Mouse (Mus musculus) common myeloid progenitor, adult 5-6 weeks (primary cell): ENCODE measurements around the gene Alkbh3. TPM values are rescaled to one million over a fixed set of nuclear protein-coding genes. Genes with fewer than 3 reads are reported as not detected.

Source experiments
- ATAC-seq: replicated peaks from 2 replicates; pipeline ENCODE4 v1.8.0; 2016; ENCODE audit warnings: low read depth, mild to moderate bottlenecking, moderate TSS enrichment, inconsistent platforms; ENCODE audit not compliant: poor library complexity, severe bottlenecking
- total RNA-seq: library from RNA; stranded (forward); fragments of 200-1000, 187-1606 nt; gene quantifications from 2 replicates; pipeline ENCODE4 v1.2.3, GENCODE M21; 2017

Alkbh3 gene
- 25.7 and 32.3 TPM in 2 replicates for total RNA-seq

- peak; percentile 100 for ATAC-seq
Measured at GRCm38 (mm10) chr2:94010335-94011291, at the start of gene Alkbh3. Gene Alkbh3 (minus strand): TSS chr2:94010807.

GRCm38 (mm10) chr2:94059459-94059858 lies 48.9 kb upstream of the Alkbh3 start:
- no peak for ATAC-seq

GRCm38 (mm10) chr2:94054813-94055212 lies 44.2 kb upstream of the Alkbh3 start:
- ATAC-seq = peak; percentile 94

GRCm38 (mm10) chr2:94051952-94052351 lies 41.3 kb upstream of the Alkbh3 start:
- no peak for ATAC-seq

GRCm38 (mm10) chr2:94050901-94051300 lies 40.3 kb upstream of the Alkbh3 start:
- ATAC-seq = no peak

GRCm38 (mm10) chr2:94049471-94050176 lies 39.0 kb upstream of the Alkbh3 start:
- no peak for ATAC-seq

- ATAC-seq = no peak
Measured at GRCm38 (mm10) chr2:94048733-94049470, 38.3 kb upstream of the Alkbh3 start.

- no peak for ATAC-seq
Measured at GRCm38 (mm10) chr2:94048271-94048670, 37.7 kb upstream of the Alkbh3 start.

- no peak for ATAC-seq
Measured at GRCm38 (mm10) chr2:94045411-94046090, 34.9 kb upstream of the Alkbh3 start.

GRCm38 (mm10) chr2:94044174-94044573 lies 33.6 kb upstream of the Alkbh3 start:
- ATAC-seq = no peak

- ATAC-seq = no peak
Measured at GRCm38 (mm10) chr2:94043662-94044061, 33.1 kb upstream of the Alkbh3 start.

GRCm38 (mm10) chr2:94042461-94042860 lies 31.9 kb upstream of the Alkbh3 start:
- ATAC-seq = no peak

- no peak for ATAC-seq
Measured at GRCm38 (mm10) chr2:94040391-94041125, 30.0 kb upstream of the Alkbh3 start.

GRCm38 (mm10) chr2:94035428-94036331 lies 25.1 kb upstream of the Alkbh3 start:
- peak; percentile 87 for ATAC-seq

GRCm38 (mm10) chr2:94030602-94031001 lies 20.0 kb upstream of the Alkbh3 start:
- ATAC-seq = no peak

GRCm38 (mm10) chr2:94024637-94025036 lies 14.0 kb upstream of the Alkbh3 start:
- ATAC-seq = peak; percentile 66; the same call in 1 of the 2 replicates

GRCm38 (mm10) chr2:94002331-94002730 lies 8.3 kb downstream of the Alkbh3 start:
- ATAC-seq = peak; percentile 78

GRCm38 (mm10) chr2:94001918-94002317 lies 8.7 kb downstream of the Alkbh3 start:
- no peak for ATAC-seq
